In the genomic region with DNA sequence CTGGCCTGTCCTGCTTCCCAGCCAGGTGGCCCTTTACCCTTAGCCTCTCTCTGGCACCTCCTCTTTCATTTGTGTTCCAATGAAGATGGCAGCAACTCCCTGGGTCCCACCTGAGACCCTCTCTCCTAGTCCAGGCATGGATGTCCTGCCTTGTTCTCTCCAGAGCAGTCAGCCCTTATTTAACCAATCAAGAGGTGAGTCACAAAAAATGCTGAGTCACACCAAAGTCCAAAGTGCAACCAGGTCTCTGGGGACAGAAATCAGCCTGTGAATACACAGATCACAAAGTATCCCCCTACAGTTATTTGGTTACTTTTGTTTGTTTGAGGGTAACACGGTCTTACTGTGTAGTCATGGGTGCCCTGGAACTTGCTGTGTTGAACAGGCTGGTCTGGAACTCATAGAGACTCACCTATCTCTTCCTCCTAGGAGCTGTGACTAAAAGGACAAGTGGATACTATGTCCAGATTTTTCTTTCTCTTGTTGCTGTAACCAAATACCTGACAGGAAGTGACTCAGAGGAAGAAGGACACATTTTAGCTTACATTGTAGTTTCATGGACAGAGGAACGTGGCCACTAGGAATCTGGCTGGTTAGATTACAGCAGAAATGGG, we compare ENCODE assay signal across 19 mouse cellular contexts. TPM values are rescaled to one million over a fixed set of nuclear protein-coding genes. Genes with fewer than 3 reads are reported as not detected.
DNase-seq lines count a peak whose midpoint lies in the region; ATAC-seq and TF ChIP-seq lines count a peak whose summit lies in the region.
"Had no signal": no experiment of that assay in that cellular context is flagged by ENCODE, and none has a peak within 500 bp of the region (broad histone marks: within the 10 kb centered on the region; RNA-seq: fewer than 3 reads in every experiment).

No protein-coding gene starts in this region.

- H3K27me3 ChIP-seq in kidney, adult 2 months (replicated peaks; ENCODE audit: control insufficient read depth, insufficient read depth, low read length), result no peaks in the 10 kb centered on the region
- no peaks in the 10 kb centered on the region for H3K27me3 ChIP-seq in intestine, embryonic 15.5 days (replicated peaks)
- H3K27me3 ChIP-seq in stomach, embryonic 16.5 days (ENCODE audit: control insufficient read depth, insufficient read depth, low read length), result no peaks in the 10 kb centered on the region
- no peaks in the 10 kb centered on the region for H3K27me3 ChIP-seq in forebrain, embryonic 13.5 days
- H3K27me3 ChIP-seq: hindbrain, embryonic 13.5 days; midbrain, embryonic 12.5 days had no signal

- no peaks in the 10 kb centered on the region for H3K9me3 ChIP-seq in intestine, embryonic 15.5 days
- H3K9me3 ChIP-seq in stomach, embryonic 16.5 days (replicated peaks; ENCODE audit: control insufficient read depth, low read length), result no peaks in the 10 kb centered on the region
- no peaks in the 10 kb centered on the region for H3K9me3 ChIP-seq in forebrain, embryonic 13.5 days (replicated peaks)
- H3K9me3 ChIP-seq: forebrain, embryonic 10.5 days; hindbrain, embryonic 13.5 days; midbrain, embryonic 12.5 days had no signal

- H3K27ac ChIP-seq in kidney, adult 2 months (ENCODE audit: insufficient read depth, low read depth, low read length), result no peak overlapping the region
- H3K27ac ChIP-seq in intestine, embryonic 15.5 days, result no peak overlapping the region
- no peak overlapping the region; the same call in 1 of the 2 replicates for H3K27ac ChIP-seq in stomach, embryonic 16.5 days (ENCODE audit: low read length)
- no peak overlapping the region for H3K27ac ChIP-seq in forebrain, embryonic 13.5 days
- H3K27ac ChIP-seq: forebrain, embryonic 10.5 days; heart, adult 2 months; hindbrain, embryonic 13.5 days; midbrain, embryonic 12.5 days had no signal

- no peak overlapping the region for H3K4me2 ChIP-seq in intestine, embryonic 15.5 days (replicated peaks)
- H3K4me2 ChIP-seq in stomach, embryonic 16.5 days (ENCODE audit: low read depth, low read length), result no peak overlapping the region
- H3K4me2 ChIP-seq in forebrain, embryonic 13.5 days, result no peak overlapping the region
- H3K4me2 ChIP-seq: hindbrain, embryonic 13.5 days; midbrain, embryonic 12.5 days had no signal

- no peak for TF ChIP-seq POLR2A in kidney, adult 2 months (IDR thresholded peaks at IDR 0.05; ENCODE audit: low read depth, low read length)

- DNase-seq in kidney, adult 2 months, result peak; percentile 29
- DNase-seq in kidney, postnatal 4 days, result no peak
- peak; percentile 22 for DNase-seq in A20 (ENCODE audit: low read depth, low spot score)
- DNase-seq in left cerebral cortex, adult 8-10 months (ENCODE audit: low spot score in 2 of 2), result no peak
- no peak for DNase-seq in right cerebral cortex, postnatal 4 days
- DNase-seq: cerebellum, postnatal 10 days; gastrocnemius, postnatal 10 days; heart, adult 2 months; kidney, adult 18-20 months; left cerebral cortex, postnatal 4 days; lung, postnatal 4 days; right cerebral cortex, postnatal 14 days had no signal

- peak; percentile 70 for ATAC-seq in intestine, embryonic 15.5 days
- ATAC-seq in stomach, embryonic 16.5 days (ENCODE audit: insufficient read depth, low FRiP score), result peak; percentile 33; the same call in 1 of the 2 replicates
- no peak for ATAC-seq in forebrain, embryonic 13.5 days

- H3K4me1 ChIP-seq in kidney, adult 2 months (ENCODE audit: control insufficient read depth, insufficient read depth, low read length), result no peaks in the 10 kb centered on the region
- no peaks in the 10 kb centered on the region for H3K4me1 ChIP-seq in intestine, embryonic 15.5 days (replicated peaks)
- H3K4me1 ChIP-seq in stomach, embryonic 16.5 days (ENCODE audit: control insufficient read depth, insufficient read depth, low read length), result 0 out of 2 replicates have a peak, but pooled peaks cover 4% of the 10 kb centered on the region
- no peaks in the 10 kb centered on the region for H3K4me1 ChIP-seq in forebrain, embryonic 13.5 days
- H3K4me1 ChIP-seq: midbrain, embryonic 12.5 days had no signal

- no peaks in the 10 kb centered on the region for H3K36me3 ChIP-seq in kidney, adult 2 months (ENCODE audit: control insufficient read depth, insufficient read depth, low read length)
- no peaks in the 10 kb centered on the region for H3K36me3 ChIP-seq in intestine, embryonic 15.5 days
- no peaks in the 10 kb centered on the region for H3K36me3 ChIP-seq in stomach, embryonic 16.5 days (ENCODE audit: control insufficient read depth, insufficient read depth, low read length)
- no peaks in the 10 kb centered on the region for H3K36me3 ChIP-seq in forebrain, embryonic 13.5 days (ENCODE audit: poor library complexity, severe bottlenecking)
- H3K36me3 ChIP-seq: forebrain, embryonic 10.5 days; hindbrain, embryonic 13.5 days; midbrain, embryonic 12.5 days had no signal

- no peak overlapping the region for H3K4me3 ChIP-seq in kidney, adult 2 months (ENCODE audit: insufficient read depth, low read depth, low read length)
- H3K4me3 ChIP-seq in intestine, embryonic 15.5 days (replicated peaks), result no peak overlapping the region
- H3K4me3 ChIP-seq in stomach, embryonic 16.5 days (replicated peaks; ENCODE audit: low read length), result no peak overlapping the region
- H3K4me3 ChIP-seq in forebrain, embryonic 13.5 days, result no peak overlapping the region
- H3K4me3 ChIP-seq: forebrain, embryonic 10.5 days; heart, adult 2 months; hindbrain, embryonic 13.5 days; midbrain, embryonic 12.5 days had no signal

- H3K9ac ChIP-seq in intestine, embryonic 15.5 days, result no peak overlapping the region
- no peak overlapping the region for H3K9ac ChIP-seq in stomach, embryonic 16.5 days (ENCODE audit: low read length)
- no peak overlapping the region for H3K9ac ChIP-seq in forebrain, embryonic 13.5 days
- H3K9ac ChIP-seq: hindbrain, embryonic 13.5 days; midbrain, embryonic 12.5 days had no signal

- WGBS in kidney, adult 2 months, result 69% methylated on average over 2 of the region's 2 CpGs
- 50% methylated on average over 2 of the region's 2 CpGs for WGBS in intestine, embryonic 15.5 days
- 56% methylated on average over 2 of the region's 2 CpGs for WGBS in stomach, embryonic 16.5 days
- 87% methylated on average over 2 of the region's 2 CpGs for WGBS in forebrain, embryonic 13.5 days

- TF ChIP-seq CTCF in kidney, adult 2 months (conservative IDR thresholded peaks at IDR 0.05; ENCODE audit: insufficient read depth, insufficient read length, low read depth, low read length), result no peak

RNA-seq across cellular contexts. Expression of gene Pcsk6, which starts 38.9 kb away (rescaled TPM):
- polyA plus RNA-seq in kidney, adult 2 months (2012; rRNA removed), result 25.0 and 28.3 TPM in 2 replicates
- polyA plus RNA-seq in intestine, embryonic 15.5 days (2015; fragmentation: Nextera tagmentation; extraction: Ambion mirVana), result 2.6 and 2.8 TPM in 2 replicates
- polyA plus RNA-seq in stomach, embryonic 16.5 days (2015; fragmentation: Nextera tagmentation; extraction: Ambion mirVana), result 3.7 and 4.3 TPM in 2 replicates
- total RNA-seq in left cerebral cortex, adult 8-10 months (2022), result 10 to 100 TPM; 12.7 to 16.1 (median 15.1) TPM
- polyA plus RNA-seq in forebrain, embryonic 13.5 days (2015; fragmentation: Nextera tagmentation; extraction: Ambion mirVana), result 1.1 TPM in 2 replicates
- total RNA-seq: MEL had no signal

Comparison
In these comparisons a context has a peak if more than half of its experiments do, and no peak if none do; other contexts are left out.
1. DNase-seq: peak in kidney, adult 2 months (single experiment) and A20 (single experiment); none in kidney, postnatal 4 days (0 of 2), left cerebral cortex, adult 8-10 months (0 of 2) and right cerebral cortex, postnatal 4 days (single experiment).